Mouse (Mus musculus) C2C12 (cell line): ENCODE measurements around the gene Map4k4.

ENCODE experiments used
- CEBPB ChIP-seq: IDR thresholded peaks from one replicate; pipeline ENCODE4 v1.6.1; 2011; ENCODE audit warnings: low read depth, mild to moderate bottlenecking, control low read depth, moderate library complexity
- CTCF ChIP-seq: IDR thresholded peaks from one replicate; pipeline ENCODE4 v1.5.1; 2011; ENCODE audit not compliant: control insufficient read depth, insufficient read depth, insufficient read length
- MAX ChIP-seq: IDR thresholded peaks from one replicate; pipeline ENCODE4 v1.6.1; 2011; ENCODE audit warnings: mild to moderate bottlenecking, control low read depth
- MYOD1 ChIP-seq: IDR thresholded peaks from one replicate; pipeline ENCODE4 v1.6.1; 2011; ENCODE audit warnings: low read depth; ENCODE audit not compliant: control insufficient read depth, insufficient read length
- USF1 ChIP-seq: IDR thresholded peaks from one replicate; pipeline ENCODE4 v1.6.1; 2011; ENCODE audit warnings: low read depth, mild to moderate bottlenecking, control low read depth, moderate library complexity

DNA sequence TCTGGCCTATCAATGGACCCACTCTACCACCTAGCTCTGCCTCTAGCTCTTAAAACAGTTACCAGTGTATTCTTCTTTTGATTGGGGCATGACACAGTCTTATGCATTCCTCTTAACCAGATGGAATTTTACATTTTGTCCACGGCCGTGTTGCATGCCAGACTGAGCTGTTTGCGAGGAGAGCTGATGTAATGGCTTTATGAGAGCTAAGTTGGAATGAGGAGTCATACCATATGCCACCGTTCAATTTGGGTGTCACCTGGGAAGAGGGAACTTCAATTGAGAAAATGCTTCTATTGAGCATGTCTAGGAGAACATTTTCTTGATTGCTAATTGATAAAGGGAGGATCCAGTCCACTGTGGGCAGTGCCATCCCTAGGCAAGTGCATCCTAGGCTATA lies 18.2 kb upstream of the Map4k4 start:
- TF ChIP-seq CTCF (no peak), MAX (no peak), CEBPB (no peak), MYOD1 (no peak), USF1 (no peak)
